Mouse (Mus musculus) retina, embryonic 14.5 days (tissue): Measurements from ENCODE around the gene Epb41l1.

Experiments used
- DNase-seq: peaks from one replicate; pipeline ENCODE4 v3.0.0-alpha.2; 2015; ENCODE audit warnings: low spot score

The Epb41l1 gene

GRCm38 (mm10) chr2:156425618-156426017, 4.9 kb downstream of the Epb41l1 start:
- no peak for DNase-seq

- no peak for DNase-seq
These were observed 5.4 kb downstream of the Epb41l1 start for GRCm38 (mm10) chr2:156426151-156426550.

- no peak for DNase-seq
These were observed 9.1 kb downstream of the Epb41l1 start for GRCm38 (mm10) chr2:156429836-156430235.

GRCm38 (mm10) chr2:156430326-156430725, 9.6 kb downstream of the Epb41l1 start:
- DNase-seq = no peak

DNA sequence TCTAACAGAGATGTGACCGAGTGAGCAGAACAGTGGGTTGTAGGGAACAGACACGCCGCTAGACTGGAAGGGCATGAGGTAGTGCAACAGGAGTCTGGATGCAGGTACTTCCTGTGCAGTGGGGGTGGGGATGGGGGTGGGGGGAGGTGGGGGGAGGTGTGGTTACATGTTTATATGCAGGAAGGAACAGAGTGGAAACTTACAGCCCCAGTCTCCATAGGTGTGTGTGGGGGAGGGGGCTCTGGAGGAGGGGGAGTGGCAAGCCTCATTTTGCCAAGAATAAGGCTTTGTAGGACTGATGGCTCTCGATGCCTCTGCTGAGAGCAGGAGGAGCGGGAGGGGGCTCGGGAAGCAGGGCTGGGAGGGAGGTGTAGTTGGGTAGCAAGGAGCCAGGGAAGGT, 10.7 kb downstream of the Epb41l1 start:
- no peak for DNase-seq

GRCm38 (mm10) chr2:156432086-156432485, 11.4 kb downstream of the Epb41l1 start:
- DNase-seq = no peak

- DNase-seq = no peak
These were observed 12.5 kb downstream of the Epb41l1 start for GRCm38 (mm10) chr2:156432874-156433868.

DNA sequence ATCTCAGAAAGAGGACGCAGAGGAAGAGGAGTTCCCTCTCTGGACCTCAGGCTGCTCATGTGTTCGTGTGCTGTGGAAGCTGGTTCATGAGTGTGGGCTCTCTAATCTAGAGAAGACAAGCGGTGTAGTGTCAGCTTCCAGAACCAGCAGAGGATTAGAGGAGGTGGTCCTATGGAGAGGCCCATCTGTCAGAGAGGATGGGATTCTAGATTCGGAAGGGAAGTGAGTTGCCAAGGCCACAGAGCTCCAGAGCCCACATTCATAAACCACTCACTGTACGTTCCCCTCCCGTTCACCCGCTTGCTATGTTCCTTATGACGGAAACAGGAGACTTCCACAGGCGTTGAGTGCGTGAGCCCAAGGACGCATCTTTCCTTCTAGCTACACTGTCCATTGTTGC, 16.9 kb downstream of the Epb41l1 start:
- no peak for DNase-seq

- no peak for DNase-seq
These were observed 19.2 kb downstream of the Epb41l1 start for GRCm38 (mm10) chr2:156439666-156440462.

DNA sequence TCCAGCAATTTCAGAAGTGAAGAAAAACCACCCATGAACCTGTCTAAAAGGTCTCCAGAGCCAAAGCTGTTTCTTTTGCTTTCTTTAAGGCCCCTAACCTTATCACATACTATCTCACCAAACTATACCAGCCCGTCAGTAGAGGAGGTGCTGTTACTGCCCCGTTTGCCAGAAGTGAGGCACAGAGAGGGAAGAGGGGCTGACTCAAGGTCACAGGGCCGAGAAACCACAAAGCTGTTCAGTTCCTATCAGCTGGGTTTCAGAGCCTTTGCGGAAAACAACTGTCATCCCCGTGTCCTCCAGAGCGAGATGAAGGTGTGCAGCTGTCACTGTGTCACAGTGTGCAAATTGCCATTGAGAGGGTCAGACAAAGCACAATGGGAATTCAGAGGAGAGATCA, 21.2 kb downstream of the Epb41l1 start:
- DNase-seq = no peak

GRCm38 (mm10) chr2:156443323-156443722, 22.6 kb downstream of the Epb41l1 start:
- DNase-seq = no peak

DNA sequence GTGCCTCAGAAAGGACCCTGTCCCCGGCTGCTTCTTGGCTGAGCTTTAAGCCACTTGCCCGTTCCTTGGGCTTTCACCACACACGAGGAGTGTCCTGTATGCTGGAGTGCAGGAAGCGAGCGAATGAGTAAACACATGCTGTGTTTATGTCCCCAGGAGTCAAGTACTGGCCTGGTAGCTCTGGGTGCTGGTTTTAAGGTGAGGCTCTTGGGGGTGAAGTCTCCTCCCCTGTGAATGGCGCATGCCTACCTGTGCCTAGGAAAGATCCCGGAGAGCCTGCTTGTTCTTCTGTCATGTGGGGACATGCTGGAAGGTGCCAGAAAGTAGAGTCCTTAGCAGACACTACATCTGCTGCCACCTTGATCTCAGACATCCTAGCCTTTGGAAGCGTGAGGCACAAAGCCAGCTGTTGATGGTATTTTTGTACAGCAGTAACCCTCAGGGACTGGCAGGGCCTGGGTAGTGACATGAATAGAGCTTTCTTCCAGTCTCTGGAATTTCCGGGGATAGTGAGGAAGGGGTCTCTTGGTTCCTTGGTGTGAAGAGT, 25.9 kb downstream of the Epb41l1 start:
- no peak for DNase-seq

DNA sequence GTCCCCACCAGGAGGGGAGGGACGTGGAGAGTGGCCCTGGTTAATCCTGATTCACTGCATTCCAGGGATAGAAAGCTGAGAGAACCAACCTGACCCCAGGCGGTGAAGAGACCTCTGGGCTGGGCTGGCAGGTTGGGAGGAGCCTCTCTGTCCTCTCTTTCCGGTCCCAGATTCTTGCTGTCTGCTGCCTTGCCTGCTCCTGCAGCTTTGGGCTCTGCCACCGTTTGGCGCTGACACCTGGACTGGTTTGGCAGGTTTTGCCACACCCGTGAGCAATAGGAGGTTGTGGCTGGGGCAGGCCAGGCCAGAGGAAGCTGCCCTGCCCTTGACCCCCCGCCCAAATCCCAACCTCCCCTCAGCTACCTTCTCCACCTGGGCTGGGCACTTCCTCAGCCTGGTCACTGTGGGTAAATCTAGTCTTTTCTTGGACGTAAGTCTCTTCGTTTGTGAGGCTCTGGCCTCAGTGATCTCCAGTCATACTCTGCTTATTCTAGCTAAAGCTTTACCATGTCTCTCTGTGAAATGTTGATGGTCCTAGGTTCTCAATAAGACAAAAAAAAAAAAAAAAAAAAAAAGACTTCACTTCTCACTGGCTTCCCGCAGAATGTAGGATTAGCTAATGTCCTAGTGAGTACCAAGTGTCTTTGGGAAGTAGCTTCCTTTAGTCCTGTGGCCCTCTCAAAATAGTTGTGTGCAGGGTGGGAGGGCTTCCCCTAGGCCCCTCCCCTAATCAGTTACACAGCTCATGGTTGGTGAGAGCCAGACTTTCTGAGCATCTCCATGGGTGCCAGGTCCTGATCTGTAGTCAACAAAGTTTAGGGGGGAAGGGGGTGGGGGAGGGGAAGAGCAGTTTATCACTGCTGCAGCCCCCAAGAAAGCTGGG, 26.9 kb downstream of the Epb41l1 start:
- DNase-seq = no peak

GRCm38 (mm10) chr2:156451225-156452148, 30.8 kb downstream of the Epb41l1 start:
- DNase-seq = no peak

DNA sequence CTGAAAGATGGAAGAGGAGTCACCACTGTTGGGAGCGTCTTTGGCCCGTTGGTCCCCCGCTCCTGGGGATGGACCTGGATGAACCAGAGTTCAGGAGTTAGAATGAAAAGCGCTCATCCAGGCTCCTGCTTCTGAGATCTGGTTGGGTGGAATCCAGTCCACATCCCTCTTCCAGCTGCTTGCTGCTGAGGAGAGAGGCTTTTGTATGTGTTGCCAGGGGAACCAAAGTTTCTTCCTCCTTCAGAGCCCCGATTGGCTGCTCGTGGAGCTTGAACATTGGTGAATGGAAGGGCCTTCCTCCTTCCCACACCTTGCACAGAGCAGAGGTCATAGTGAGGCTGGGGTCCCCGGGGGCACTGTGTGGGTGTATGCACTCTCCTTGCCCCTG, 31.4 kb downstream of the Epb41l1 start:
- DNase-seq = no peak

DNA sequence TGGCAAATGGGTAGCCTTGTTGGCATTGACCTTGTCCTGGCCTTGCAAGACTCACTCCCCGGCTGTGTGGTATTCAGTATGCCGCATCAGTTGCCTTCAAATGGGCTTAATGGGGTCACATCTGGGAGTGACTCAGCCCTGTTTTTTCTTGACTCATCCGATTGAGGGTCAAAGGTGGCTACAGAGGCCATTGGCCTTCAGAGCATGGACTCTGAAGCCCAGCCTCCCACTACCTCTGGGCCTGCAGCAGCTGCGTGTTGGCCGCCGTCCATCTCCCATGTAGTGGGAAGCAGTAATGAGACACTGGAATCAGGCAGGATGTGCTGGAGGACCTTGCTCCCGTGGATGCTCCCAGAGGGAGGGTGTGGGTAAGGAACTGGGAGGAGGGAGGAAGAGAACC, 33.1 kb downstream of the Epb41l1 start:
- DNase-seq = no peak

DNA sequence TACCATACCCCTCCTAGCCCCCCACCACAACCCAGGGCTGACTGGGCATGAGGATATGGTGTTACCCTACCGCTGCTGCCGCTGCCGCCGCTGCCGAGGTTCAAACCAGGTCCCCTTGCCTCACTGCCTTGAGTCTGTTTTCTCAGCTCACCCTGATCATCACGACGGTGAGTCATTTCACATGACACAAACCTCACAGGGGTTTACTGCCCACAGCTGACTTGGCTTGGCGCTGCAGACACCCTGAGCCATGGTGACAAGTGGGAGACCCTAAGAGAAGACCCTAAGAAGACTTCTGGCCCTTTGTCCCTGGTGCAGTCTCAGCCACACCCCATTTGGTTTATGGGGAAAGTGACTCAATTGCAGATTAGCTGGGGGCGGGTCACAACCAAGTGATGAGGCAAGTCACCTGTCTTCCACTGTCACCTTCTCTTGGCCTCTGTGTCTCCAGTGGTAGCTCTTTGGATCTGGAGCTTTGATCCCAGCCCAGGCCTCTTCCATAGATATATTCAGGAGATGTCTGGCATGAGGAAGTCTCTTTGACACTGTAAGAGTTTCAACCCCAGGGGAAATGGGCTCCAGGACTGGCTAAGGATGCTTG, 34.9 kb downstream of the Epb41l1 start:
- no peak for DNase-seq

DNA sequence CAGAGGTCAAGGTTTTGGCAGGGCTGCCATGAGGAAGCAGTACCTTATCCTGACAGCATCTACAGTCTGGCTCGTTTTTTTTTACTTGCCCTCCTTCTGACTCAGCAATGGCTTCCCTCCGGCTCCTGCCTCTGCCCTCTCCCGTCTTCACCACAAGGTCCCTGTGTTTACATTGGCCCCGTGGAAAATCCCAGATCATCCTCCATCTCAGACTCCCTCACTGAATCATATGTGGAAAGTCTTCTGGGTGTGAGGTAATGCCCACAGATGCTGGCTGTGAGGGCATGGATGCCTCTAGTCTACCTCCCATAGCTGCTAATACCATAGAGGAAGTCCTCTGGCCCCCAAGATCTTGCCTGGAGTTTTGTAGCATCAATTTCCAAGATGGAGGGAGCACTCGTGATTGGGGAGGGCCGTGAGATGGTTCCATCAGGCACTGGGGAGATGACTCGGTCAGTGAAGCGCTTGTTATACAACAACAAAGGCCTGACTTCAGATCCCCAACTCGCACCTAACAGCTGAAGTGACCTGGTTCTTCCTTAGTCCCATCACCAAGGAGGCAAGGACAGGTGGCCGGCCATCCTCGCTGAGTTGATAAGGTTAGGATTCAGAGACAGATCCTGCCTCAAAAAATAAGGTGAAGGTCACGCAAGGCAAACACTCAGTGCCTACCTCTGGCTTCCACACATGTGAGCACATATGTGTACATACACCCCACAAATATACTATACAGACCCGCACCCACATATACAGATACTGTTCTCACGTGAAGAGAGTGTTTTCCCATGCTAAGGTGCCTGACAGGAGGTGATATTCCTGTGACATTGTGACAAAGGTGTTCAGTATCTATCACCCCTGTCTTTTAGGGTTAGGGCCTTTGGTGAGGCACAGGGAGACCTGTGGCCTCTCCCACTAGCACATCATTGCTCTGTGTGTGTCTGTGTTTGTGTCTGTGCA, 36.0 kb downstream of the Epb41l1 start:
- no peak for DNase-seq

GRCm38 (mm10) chr2:156457343-156457717, 36.6 kb downstream of the Epb41l1 start:
- no peak for DNase-seq
